Mouse (Mus musculus) urinary bladder, postnatal 25 days (tissue): Measurements from ENCODE around the gene Klk13.

Source experiments
- DNase-seq: peaks from one replicate; pipeline ENCODE4 v3.0.0; 2022; ENCODE audit warnings: low spot score

Gene Klk13

DNA sequence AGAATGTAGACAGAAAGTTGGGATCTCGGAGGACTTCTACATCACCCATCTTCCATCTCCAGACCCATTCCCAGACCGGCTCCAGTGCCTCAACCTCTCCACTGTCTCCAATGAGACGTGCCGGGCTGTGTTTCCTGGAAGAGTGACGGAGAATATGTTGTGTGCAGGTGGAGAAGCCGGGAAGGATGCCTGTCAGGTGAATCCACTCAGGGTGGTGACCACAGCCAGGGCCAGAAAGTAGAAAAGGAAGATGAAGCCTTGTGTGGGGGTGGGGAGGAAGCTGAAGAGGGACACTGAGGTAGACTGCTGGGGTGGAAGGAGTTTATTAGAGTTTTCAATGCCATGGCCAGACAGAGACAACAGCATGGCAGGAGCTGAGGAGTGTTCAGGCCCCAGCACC is 59.5 kb downstream of the Klk13 start:
- no peak for DNase-seq

DNA sequence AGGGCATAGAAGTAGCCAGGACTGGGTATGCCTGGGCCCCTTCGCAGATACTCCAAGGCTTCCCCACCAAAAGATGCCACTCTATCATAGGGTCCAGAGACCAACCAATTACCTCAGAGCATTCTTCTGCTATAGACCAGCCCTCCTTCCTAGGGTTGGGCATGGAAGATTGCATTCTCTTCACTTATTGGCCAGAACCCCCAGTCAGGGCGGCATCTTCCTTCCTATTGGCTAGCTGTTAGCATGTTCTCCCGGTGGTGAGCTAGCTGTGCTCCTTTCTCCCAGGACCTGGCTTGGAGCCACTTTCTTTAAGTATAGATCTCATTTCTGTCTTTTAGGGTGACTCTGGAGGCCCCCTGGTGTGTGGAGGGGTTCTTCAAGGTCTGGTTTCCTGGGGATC is 60.5 kb downstream of the Klk13 start:
- no peak for DNase-seq

DNA sequence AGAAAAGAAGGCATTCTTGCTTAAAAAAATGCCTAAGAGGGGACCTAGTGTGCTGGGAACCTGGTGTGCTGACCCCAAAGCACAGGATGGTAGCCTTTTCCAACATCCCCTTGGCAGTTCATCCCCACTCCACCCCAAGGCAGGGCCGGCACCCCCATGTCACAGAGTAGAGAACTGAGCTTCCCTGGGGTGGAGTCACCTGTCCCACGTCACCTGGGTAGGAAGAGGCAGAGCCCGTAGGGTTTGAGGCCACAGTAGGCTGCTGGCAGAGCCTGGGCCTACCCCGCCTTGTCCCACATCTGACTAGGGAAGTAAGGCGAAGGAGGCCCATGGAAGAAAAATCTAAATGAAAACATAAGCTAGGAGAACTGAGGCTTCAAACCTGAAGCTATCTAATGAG is 62.0 kb downstream of the Klk13 start, which contains the start of gene Klk11:
Gene Klk11, plus strand, starts transcription at position 241 of the 400 bp plus-strand sequence.
- no peak for DNase-seq

DNA sequence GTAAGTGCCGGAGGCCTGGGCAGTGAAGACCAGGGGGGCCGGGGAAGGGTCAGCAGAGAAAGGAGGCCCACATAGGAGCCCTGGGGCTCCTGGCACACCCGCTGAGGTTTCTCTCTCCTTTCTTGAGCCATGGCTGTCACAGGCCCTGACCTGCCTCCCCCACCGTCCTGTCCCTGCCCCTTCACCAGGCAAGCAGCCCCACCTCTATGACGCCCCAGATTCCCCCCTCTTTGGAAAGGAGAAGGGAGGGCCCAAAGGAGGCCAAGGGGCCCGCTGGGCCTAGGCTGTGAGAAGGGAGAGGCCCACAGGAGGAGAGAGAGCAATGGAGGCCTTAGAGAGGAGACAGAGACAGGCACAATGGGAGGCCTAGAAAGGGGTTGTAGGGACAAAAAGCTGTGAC is 62.4 kb downstream of the Klk13 start:
- DNase-seq = no peak

DNA sequence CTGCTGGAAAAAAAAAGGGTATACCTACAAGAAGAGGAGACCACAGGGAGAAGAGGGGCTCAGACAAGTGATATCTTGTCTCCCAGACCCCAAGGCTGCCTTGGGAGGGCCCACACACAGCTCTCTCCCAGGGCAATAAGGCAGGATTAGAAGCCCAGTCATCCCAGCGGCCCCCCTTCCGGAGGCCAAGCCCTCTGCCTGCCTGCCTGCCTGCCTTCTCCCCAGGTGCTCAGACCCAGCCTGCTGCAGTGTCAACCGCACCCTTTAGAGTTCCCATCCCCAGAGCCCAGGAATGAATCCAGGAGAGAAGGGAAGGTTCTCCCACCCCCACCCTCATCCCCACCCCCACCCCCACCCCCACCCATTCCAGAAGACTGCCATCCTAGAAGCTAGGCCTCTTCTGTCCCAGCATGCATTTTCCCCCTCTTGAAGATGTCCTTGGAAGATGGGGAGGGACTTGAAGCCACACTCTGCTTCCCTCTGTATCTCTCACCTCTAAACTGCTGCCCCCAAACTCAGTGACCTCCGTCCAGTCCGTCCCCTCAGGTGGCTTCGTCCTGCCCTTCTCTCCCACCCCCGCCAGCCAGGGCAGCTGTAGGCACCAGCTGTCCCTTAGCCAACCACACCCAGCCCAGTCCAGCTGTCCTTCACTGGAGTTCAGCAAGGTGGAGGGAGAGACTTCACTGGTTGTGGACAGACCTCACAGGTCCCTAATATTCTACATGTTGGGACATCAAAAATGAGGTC is 63.1 kb downstream of the Klk13 start:
- no peak for DNase-seq

DNA sequence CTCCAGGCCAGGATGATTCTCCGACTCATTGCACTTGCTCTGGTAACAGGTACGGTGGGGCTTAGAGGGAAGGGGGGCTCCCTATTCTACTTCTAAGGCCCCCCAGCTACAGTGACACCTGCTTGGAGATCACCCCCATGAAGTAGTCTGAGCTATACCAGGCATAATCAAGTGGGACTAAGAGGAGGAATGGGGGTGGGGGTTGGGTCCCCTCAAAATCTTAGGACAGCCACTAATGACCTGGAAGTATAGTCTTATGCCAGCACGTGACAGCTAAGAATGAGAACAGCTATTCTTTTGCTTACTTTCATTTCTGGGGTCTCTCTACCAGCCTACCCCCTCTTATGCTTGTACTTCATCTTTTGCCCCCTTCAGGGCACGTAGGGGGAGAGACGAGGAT is 64.1 kb downstream of the Klk13 start:
- DNase-seq = no peak
